Mouse (Mus musculus): ENCODE measurements at regions not wholly inside any gene's neighbourhood (a gene's known extent, or its start where the extent isn't known, plus 50 kb on each side); places are given as distances from the start of the nearest gene placed in this dataset.

- 67% methylated on average over 3 of the region's 3 CpGs for WGBS
- no peak for TF ChIP-seq CTCF (IDR thresholded peaks at IDR 0.05; ENCODE audit: low read depth)
- H3K27ac ChIP-seq (ENCODE audit: low read depth): no peak overlapping the region
- no peak overlapping the region for H3K4me2 ChIP-seq
- H3K9me3 ChIP-seq (ENCODE audit: low read depth, low read length): no peaks in the 10 kb centered on the region
- ATAC-seq (ENCODE audit: insufficient read depth) (no peak), DNase-seq (no peak)
- H3K4me1 ChIP-seq (ENCODE audit: insufficient read depth): no peaks in the 10 kb centered on the region
- no peaks in the 10 kb centered on the region for H3K36me3 ChIP-seq (ENCODE audit: insufficient read depth)
- no peak overlapping the region for H3K9ac ChIP-seq
- H3K4me3 ChIP-seq (ENCODE audit: low read depth, low read length): no peak overlapping the region
- H3K27me3 ChIP-seq (ENCODE audit: insufficient read depth, low read length): no peaks in the 10 kb centered on the region
Measured at GRCm38 (mm10) chr3:80484168-80484833, 318.3 kb downstream of the Gria2 start.

DNA sequence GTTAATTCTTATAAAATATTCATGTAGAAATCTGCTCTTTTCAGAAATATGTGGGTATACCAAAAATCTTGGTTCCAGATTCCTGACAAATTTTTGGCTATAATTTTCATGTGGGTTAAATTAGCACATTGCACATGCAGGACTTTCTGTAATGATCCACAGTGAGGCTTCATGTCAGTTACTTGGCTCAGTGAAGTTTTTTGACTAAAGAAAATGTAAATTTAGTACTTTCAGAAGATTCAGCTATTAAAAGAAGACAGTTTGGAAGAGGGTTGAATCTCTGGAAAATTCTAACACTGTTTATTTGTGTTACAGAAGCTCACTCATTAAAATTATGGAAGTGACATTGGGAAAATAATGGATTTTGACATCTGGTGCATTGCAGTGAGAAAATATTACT is 324.0 kb downstream of the Gria2 start:
- no peak overlapping the region for H3K4me2 ChIP-seq
- no peaks in the 10 kb centered on the region for H3K27me3 ChIP-seq (ENCODE audit: insufficient read depth, low read length)
- no peak overlapping the region for H3K9ac ChIP-seq
- no peaks in the 10 kb centered on the region for H3K36me3 ChIP-seq (ENCODE audit: insufficient read depth)
- DNase-seq (no peak), ATAC-seq (ENCODE audit: insufficient read depth) (no peak)
- H3K4me1 ChIP-seq (ENCODE audit: insufficient read depth): no peaks in the 10 kb centered on the region
- no peak overlapping the region for H3K27ac ChIP-seq (ENCODE audit: low read depth)
- no peak overlapping the region for H3K4me3 ChIP-seq (ENCODE audit: low read depth, low read length)
- TF ChIP-seq CTCF (IDR thresholded peaks at IDR 0.05; ENCODE audit: low read depth): no peak
- H3K9me3 ChIP-seq (ENCODE audit: low read depth, low read length): no peaks in the 10 kb centered on the region

DNA sequence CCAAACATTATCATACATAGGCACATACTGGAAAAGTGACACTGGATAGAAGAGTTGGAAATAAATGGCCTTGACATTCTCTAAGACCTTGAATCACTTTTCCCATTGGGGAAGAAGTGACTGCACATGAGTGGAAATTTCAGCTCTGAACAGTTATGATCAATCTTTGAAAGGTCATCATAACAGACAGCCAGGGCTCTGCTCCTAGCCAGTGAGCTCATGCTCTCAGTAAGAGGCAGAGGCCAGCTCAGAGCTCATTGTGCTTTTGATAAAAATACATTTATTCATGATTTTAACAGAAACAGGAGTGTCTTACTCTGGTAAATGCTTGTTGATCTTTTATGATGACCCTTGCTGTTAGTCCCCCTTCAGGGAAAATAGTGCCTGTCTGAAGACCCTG is 328.9 kb downstream of the Gria2 start:
- no peak for TF ChIP-seq CTCF (IDR thresholded peaks at IDR 0.05; ENCODE audit: low read depth)
- ATAC-seq (ENCODE audit: insufficient read depth): no peak

More for the DNA sequence above, 328.9 kb downstream of the Gria2 start:
- Histone ChIP-seq H3K9me3 (ENCODE audit: low read depth, low read length) (no peaks in the 10 kb centered on the region), H3K27me3 (ENCODE audit: insufficient read depth, low read length) (no peaks in the 10 kb centered on the region), H3K4me1 (ENCODE audit: insufficient read depth) (no peaks in the 10 kb centered on the region), H3K4me2 (no peak overlapping the region), H3K36me3 (ENCODE audit: insufficient read depth) (no peaks in the 10 kb centered on the region), H3K9ac (no peak overlapping the region), H3K27ac (ENCODE audit: low read depth) (no peak overlapping the region), H3K4me3 (ENCODE audit: low read depth, low read length) (no peak overlapping the region)
- DNase-seq: no peak
